Mouse (Mus musculus): Measurements from ENCODE around the gene Ubp1.

GRCm38 (mm10) chr9:113932100-113932470 is 1.4 kb downstream of the Ubp1 start:
- TF ChIP-seq MYOD1 (IDR thresholded peaks at IDR 0.05; ENCODE audit: control insufficient read depth, insufficient read length, low read depth) = no peak
- no peak for TF ChIP-seq MYOG (IDR thresholded peaks at IDR 0.05; ENCODE audit: control insufficient read depth, extremely low read depth, insufficient read length)
- TF ChIP-seq CTCF (IDR thresholded peaks at IDR 0.05; ENCODE audit: control insufficient read depth, insufficient read depth, insufficient read length) = no peak
- no peak for TF ChIP-seq USF1 (IDR thresholded peaks at IDR 0.05; ENCODE audit: low read depth)
- TF ChIP-seq CEBPB (IDR thresholded peaks at IDR 0.05; ENCODE audit: low read depth) = no peak
